Mouse (Mus musculus): ENCODE data around the gene Mrps12. TPM values are rescaled to one million over a fixed set of nuclear protein-coding genes. Genes with fewer than 3 reads are reported as not detected.
"Not testable (repeated sequence)": the region's sequence is repeated elsewhere in the genome, so short reads cannot be mapped to it uniquely, and the experiment has no call there.

Mrps12 gene
- total RNA-seq, 2 experiments from 2014 or later: 55.7 to 56.6 TPM

DNA sequence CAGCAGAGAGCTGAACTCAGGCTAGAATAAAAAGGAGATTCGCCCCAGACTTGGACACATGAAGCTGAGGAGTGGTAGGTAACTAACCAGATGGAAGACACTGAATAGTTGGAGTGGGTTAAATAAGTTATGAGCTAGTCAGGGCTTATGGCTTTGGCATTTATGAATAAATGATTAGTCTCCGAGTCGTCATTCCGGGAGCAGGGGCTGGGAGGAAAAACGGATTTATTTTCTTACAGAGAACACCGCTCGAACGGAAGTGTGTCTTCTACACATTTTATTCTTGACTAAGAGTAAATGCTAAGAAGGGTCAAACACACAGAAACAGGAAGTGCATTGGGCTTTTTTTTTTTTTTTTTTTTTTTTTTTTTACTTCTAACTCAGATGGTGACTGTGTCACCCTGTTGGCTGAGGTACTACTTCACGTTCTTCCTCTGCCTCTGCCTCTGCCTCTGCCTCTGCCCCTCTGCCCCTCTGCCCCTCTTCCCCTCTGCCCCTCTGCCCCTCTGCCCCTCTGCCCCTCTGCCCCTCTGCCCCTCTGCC is 38.9 kb downstream of the Mrps12 start:
- no peak for DNase-seq

DNA sequence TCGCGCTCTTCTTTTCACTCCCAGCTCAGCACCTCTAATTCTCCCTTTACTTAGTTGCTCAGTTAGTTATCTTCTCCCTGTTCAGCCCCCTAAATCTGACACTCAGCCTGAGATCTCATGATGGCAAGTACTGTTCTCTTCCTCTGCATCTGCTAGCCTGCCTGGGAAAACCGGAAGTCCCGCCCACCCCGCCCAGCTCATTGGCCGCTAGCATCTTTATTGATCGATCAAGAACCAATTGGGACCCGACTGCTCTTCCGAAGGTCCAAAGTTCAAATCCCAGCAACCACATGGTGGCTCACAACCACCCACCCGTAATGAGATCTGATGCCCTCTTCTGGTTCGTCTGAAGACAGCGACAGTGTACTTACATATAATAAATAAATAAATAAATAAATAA is 40.3 kb downstream of the Mrps12 start:
- not testable (repeated sequence) for DNase-seq

DNA sequence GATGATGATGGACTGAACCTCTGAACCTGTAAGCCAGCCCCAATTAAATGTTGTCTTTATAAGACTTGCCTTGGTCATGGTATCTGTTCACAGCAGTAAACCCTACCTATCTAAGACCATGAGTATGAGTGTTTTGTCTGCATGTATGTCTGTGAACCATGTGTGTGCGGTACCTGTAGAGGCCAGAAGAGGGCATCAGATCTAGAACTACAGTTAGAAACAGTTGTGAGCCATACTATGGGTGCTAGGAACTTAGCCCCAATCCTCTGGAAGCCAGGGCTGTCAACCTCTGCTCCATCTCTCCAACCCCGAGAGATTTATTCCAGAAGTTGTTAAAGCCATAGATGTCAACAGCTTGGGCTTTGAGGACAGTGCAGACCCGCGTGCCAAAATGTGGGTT is 41.4 kb downstream of the Mrps12 start:
- DNase-seq: no peak

DNA sequence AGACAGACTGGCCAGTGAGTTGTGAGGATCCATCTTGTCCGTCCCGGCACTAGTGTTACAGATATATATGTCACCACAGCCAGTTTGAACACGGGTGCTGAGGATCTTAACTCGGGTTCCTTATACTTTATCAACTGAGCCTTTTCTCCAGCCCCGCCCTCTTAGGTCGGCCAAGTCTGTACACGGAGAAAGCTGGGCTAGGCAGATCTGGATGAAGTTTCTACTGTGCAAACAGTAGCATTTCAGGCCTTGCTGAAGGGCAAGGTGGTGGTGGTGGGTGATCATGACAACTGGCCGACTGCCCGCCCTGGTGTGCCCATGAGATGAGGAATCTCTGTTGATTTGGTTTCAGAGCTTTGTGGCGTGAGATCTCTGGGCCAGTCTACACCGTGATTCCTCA is 44.3 kb downstream of the Mrps12 start:
- DNase-seq: no peak

DNA sequence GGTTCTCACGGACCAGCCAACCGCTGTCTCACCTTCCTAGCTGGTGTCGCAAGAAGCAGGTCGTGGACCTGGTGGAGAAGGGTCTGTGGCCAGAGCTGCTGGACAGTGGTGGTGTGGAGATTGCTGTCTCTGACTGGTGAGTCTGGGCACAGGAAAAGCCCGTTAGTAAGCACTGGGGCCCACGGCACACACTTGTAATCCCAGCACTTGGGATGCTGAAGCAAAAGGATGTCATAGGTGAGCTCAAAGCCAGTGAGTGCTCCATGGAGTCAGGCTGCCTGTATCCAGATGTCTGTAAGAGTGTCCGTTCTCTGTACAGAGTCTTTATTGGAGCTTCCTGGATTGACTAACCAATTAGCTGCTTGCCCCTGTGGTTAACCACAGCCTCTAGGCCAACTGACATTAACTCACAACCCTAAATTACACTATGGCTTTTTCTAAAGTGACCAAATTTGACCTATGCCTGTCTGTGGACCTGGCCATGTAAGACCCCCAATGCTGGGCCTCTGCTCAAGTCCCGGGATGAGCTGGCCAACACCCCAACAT is 46.6 kb downstream of the Mrps12 start:
- no peak for DNase-seq

DNA sequence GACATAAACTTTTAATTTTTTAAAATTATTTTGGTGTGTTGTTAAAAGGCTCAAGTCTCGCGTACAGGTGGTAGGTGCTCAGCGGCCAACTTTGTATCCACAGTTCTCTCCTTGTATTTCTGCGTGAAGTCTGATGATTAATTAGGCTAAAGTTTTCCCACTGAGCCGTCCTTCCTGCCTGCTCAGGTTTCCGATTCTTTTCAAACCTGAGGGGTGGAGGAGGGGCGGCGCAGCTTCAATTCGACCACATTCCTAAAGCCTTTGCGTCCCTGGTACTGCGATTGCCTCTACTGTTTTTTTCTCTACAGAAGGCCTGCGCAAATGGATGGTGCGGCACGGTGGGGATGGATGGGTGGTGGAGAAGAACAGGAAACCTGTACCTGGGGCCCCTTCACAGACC is 47.2 kb downstream of the Mrps12 start:
- no peak for DNase-seq

DNA sequence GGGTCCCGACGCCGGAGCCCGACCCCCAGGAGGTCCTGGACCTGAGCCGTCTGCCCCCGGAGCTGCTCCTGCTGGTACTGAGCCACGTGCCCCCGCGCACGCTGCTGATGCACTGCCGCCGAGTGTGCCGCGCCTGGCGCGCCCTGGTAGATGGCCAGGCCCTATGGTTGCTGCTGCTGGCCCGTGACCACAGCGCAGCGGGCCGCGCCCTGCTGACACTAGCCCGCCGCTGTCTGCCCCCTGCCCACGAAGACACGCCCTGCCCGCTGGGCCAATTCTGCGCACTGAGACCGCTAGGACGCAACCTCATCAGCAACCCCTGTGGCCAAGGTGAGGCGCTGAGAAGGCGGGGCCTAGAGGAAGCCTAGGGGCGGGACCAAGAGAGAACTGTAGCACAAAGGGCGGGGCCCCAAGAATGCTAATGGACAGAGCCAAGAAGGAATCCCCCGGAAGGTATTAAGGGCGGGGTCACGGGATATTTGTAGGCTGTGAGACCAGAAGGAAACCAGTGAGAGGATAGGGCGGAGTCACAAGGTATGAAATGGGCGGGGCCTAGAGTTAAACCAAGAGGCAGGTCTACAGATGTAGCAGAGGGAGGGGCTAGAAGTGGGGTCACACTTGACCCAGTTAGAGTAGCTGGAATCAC is 48.2 kb downstream of the Mrps12 start:
- DNase-seq: peak; percentile 64

DNA sequence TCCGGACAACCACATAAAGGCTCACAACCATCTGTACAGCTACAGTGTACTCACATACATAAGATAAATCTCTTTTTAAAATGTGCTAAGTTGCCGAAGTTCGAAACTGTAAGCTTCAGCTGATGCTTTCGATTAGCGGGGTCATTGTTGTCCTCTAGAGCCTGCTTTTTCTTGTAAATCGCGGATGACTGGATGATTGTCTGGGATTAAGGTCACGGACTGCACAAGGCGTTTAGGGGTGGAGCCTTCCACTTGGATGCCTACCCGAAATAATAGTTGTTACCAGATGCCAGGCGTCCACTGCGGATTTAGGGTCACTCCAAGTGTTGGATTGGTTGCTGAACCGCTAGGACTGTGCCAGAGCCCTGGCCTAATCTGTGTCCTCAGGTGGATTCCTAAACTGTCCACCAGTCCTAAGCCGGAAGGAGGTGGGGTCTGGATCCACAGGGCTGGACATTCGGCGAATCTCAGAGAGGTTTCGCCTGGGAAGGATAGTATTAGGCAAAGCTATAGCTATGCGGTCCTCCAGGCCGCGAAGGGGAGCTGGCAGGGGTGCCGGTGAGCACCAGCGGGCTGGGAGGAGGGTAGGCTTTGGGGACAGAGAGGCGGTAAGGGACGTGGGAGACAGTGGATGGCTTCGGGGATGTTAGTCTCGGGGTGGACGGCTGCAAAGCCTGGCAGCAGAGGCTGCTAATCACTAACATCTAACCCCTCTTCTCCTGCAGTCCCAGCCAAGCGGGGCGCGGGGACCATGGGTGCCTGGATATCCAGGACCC is 48.9 kb downstream of the Mrps12 start, which contains the start of gene Fbxo27:
Gene Fbxo27, plus strand, starts transcription at position 305 of the 776 bp plus-strand sequence.
- DNase-seq: peak; percentile 37 to 41

DNA sequence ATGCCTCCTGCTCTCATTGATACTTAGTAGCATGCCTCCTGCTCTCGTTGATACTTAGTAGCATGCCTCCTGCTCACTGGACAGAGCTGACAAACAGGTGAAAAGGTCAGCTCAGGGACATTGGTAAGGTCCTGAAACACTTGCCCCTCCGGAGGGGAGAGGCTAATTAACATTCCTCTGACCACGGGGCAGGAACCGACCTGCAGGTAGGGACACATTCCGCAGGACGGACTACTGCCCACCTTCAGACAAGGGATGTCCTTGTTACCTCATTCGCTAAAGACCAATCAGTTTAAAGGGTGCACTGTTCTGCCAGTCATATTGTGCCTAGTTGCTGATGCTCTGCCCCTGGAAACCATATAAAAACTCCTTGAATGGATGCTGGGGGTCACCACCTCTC is 50.5 kb downstream of the Mrps12 start:
- DNase-seq: no peak

Other genes with a start within 250 kb of the Mrps12 start
- gene Ifnl2, start 231.4 kb downstream of the Mrps12 start, total RNA-seq (2021): not detected
- gene Ifnl3, start 219.0 kb downstream of the Mrps12 start, total RNA-seq (2021): not detected
- not detected for gene Sycn, start 200.9 kb downstream of the Mrps12 start, total RNA-seq (2021)
- gene Nccrp1, start 194.6 kb downstream of the Mrps12 start, total RNA-seq (2021): under 1 TPM; 0.48 to 0.52 TPM
- 10 to 100 TPM; 66.4 to 79.4 TPM for gene Samd4b, start 143.7 kb downstream of the Mrps12 start, total RNA-seq (2021)
- 10 to 100 TPM; 15.1 to 15.8 TPM for gene Pak4, start 143.6 kb downstream of the Mrps12 start, total RNA-seq (2021)
- gene Acp7, start 110.5 kb downstream of the Mrps12 start, total RNA-seq (2021): 1 to 10 TPM; 1.2 to 1.7 TPM
- 10 to 100 TPM; 16.8 to 20.1 TPM for gene Fbxo27, start 49.0 kb downstream of the Mrps12 start, total RNA-seq (2021)
- gene Fbxo17, start 25.0 kb downstream of the Mrps12 start, total RNA-seq (2021): 1 to 10 TPM in 1 of 2 experiments, under 1 TPM in 1; 0.92 to 1.3 TPM
- 10 to 100 TPM in 1 of 2 experiments, 1 to 10 TPM in 1; 9.9 to 11.6 TPM for gene Sars2, start 172 bp upstream of the Mrps12 start, total RNA-seq (2021)
- gene Ccer2, start 14.4 kb upstream of the Mrps12 start, total RNA-seq (2021): under 1 TPM; 0.38 to 0.45 TPM
- gene Sirt2, start 24.9 kb upstream of the Mrps12 start, total RNA-seq (2021): 100 to 1,000 TPM; 156 to 162 TPM
- 10 to 100 TPM; 25.3 to 29.2 TPM for gene Nfkbib, start 25.7 kb upstream of the Mrps12 start, total RNA-seq (2021)
- 1 to 10 TPM; 2.5 TPM for gene Rinl, start 47.1 kb upstream of the Mrps12 start, total RNA-seq (2021)
- 100 to 1,000 TPM; 417 to 431 TPM for gene Hnrnpl, start 66.7 kb upstream of the Mrps12 start, total RNA-seq (2021)
- gene Ech1, start 83.4 kb upstream of the Mrps12 start, total RNA-seq (2021): 10 to 100 TPM; 60.8 to 61.8 TPM
- 1 to 10 TPM; 3.6 to 6.1 TPM for gene Lgals4, start 92.0 kb upstream of the Mrps12 start, total RNA-seq (2021)
- gene Lgals7, start 122.0 kb upstream of the Mrps12 start, total RNA-seq (2021): not detected
- gene Capn12, start 139.6 kb upstream of the Mrps12 start, total RNA-seq (2021): under 1 TPM; 0.22 to 0.35 TPM
- 100 to 1,000 TPM; 121 to 130 TPM for gene Actn4, start 220.5 kb upstream of the Mrps12 start, total RNA-seq (2021)
- 100 to 1,000 TPM; 190 to 196 TPM for gene Eif3k, start 240.0 kb upstream of the Mrps12 start, total RNA-seq (2021)
- gene Map4k1, start 240.2 kb upstream of the Mrps12 start, total RNA-seq (2021): 1 to 10 TPM; 1.7 to 1.9 TPM